Mouse (Mus musculus) central nervous system, embryonic 18 days (tissue): Measurements from ENCODE around the gene Trem1. TPM values are rescaled to one million over a fixed set of nuclear protein-coding genes. Genes with fewer than 3 reads are reported as not detected.

Experiments
- polyA plus RNA-seq: library from polyadenylated mRNA; depleted of rRNA; stranded (reverse); fragments of >200 nt; gene quantifications from 2 replicates; pipeline ENCODE4 v1.2.3, GENCODE M21; 2012; rRNA removed

The Trem1 gene
- polyA plus RNA-seq, result 0.03 TPM in 1 of 2 replicates, not detected in the other

GRCm38 (mm10) chr17:48232518-48232917 is at the start of gene Trem1:
Gene Trem1, plus strand, starts transcription at chr17:48232768.

GRCm38 (mm10) chr17:48247221-48247928 is 14.8 kb downstream of the Trem1 start, which contains the start of gene Trem3:
Gene Trem3, plus strand, starts transcription at chr17:48247777.

GRCm38 (mm10) chr17:48263741-48264362 is 31.3 kb downstream of the Trem1 start, which contains the start of gene Treml4:
Gene Treml4, plus strand, starts transcription at chr17:48264295.

Other genes starting within 250 kb of the Trem1 start
- gene 1700122O11Rik, start 194.5 kb upstream of the Trem1 start, polyA plus RNA-seq, result not detected in 2 replicates
- gene 1700067P10Rik, start 143.4 kb upstream of the Trem1 start, polyA plus RNA-seq, result 0.05 TPM in 1 of 2 replicates, not detected in the other
- gene 9830107B12Rik, start 86.5 kb upstream of the Trem1 start, polyA plus RNA-seq, result not detected in 2 replicates
- gene A530064D06Rik, start 65.5 kb upstream of the Trem1 start, polyA plus RNA-seq, result 0.05 TPM in 1 of 2 replicates, not detected in the other
- 0.08 and 0.09 TPM in 2 replicates for gene Trem3, start 15.0 kb downstream of the Trem1 start, polyA plus RNA-seq
- gene Treml4, start 31.5 kb downstream of the Trem1 start, polyA plus RNA-seq, result 0.09 TPM in 1 of 2 replicates, not detected in the other
- 0.10 and 0.13 TPM in 2 replicates for gene Treml2, start 66.7 kb downstream of the Trem1 start, polyA plus RNA-seq
- 0.03 and 0.09 TPM in 2 replicates for gene B430306N03Rik, start 83.4 kb downstream of the Trem1 start, polyA plus RNA-seq
- 4.7 and 7.9 TPM in 2 replicates for gene Trem2, start 113.6 kb downstream of the Trem1 start, polyA plus RNA-seq
- gene Treml1, start 127.1 kb downstream of the Trem1 start, polyA plus RNA-seq, result 0.07 and 0.12 TPM in 2 replicates
- 92.1 and 104 TPM in 2 replicates for gene Nfya, start 177.1 kb downstream of the Trem1 start, polyA plus RNA-seq
- 19.0 and 21.8 TPM in 2 replicates for gene Oard1, start 177.2 kb downstream of the Trem1 start, polyA plus RNA-seq
- 0.32 and 5.4 TPM in 2 replicates for gene Apobec2, start 200.2 kb downstream of the Trem1 start, polyA plus RNA-seq
- gene Tspo2, start 218.8 kb downstream of the Trem1 start, polyA plus RNA-seq, result 1.4 and 1.6 TPM in 2 replicates
- gene Unc5cl, start 222.1 kb downstream of the Trem1 start, polyA plus RNA-seq, result 0.15 and 0.17 TPM in 2 replicates